Mouse (Mus musculus) liver, adult 2 months (tissue): ENCODE data around the gene Klhl22. TPM values are rescaled to one million over a fixed set of nuclear protein-coding genes. Genes with fewer than 3 reads are reported as not detected.

Experiments used
- DNase-seq: peaks from one replicate; pipeline ENCODE4 v3.0.0-alpha.2; 2011; ENCODE audit warnings: low read depth, low spot score; ENCODE audit errors: extremely low read depth
- H3K27ac ChIP-seq: fragments of 200-500 bp; replicated peaks from 2 replicates; pipeline ENCODE4 v1.5.1; 2012; ENCODE audit warnings: low read depth, mild to moderate bottlenecking, control low read depth, inconsistent platforms, low read length; ENCODE audit not compliant: insufficient read depth
- H3K27me3 ChIP-seq: fragments of 200-500 bp; 2 replicates; pipeline ENCODE4 v1.6.1; 2012; ENCODE audit warnings: mild to moderate bottlenecking, moderate library complexity, low read length, inconsistent platforms; ENCODE audit not compliant: control insufficient read depth, insufficient read depth
- H3K36me3 ChIP-seq: fragments of 200-500 bp; 2 replicates; pipeline ENCODE4 v1.6.1; 2012; ENCODE audit warnings: low read length, inconsistent platforms; ENCODE audit not compliant: control insufficient read depth, insufficient read depth
- H3K4me1 ChIP-seq: fragments of 200-500 bp; 2 replicates; pipeline ENCODE4 v1.6.1; 2011; ENCODE audit warnings: low read length; ENCODE audit not compliant: control insufficient read depth, insufficient read depth
- H3K4me3 ChIP-seq: fragments of 200-500 bp; 2 replicates; pipeline ENCODE4 v1.5.1; 2011; ENCODE audit warnings: low read depth, mild to moderate bottlenecking, control low read depth, low read length, moderate library complexity; ENCODE audit not compliant: insufficient read depth
- H3K79me2 ChIP-seq: fragments of 200-500 bp; 2 replicates; pipeline ENCODE4 v1.6.1; 2012; ENCODE audit warnings: inconsistent platforms, mild to moderate bottlenecking, low read length, moderate library complexity; ENCODE audit not compliant: control insufficient read depth, insufficient read depth
- H3K9ac ChIP-seq: fragments of 200-500 bp; 2 replicates; pipeline ENCODE4 v1.6.1; 2012; ENCODE audit warnings: low read depth, mild to moderate bottlenecking, control low read depth, inconsistent platforms, low read length
- CTCF ChIP-seq: fragments of 200-500 bp; IDR thresholded peaks from 2 replicates; pipeline ENCODE4 v1.5.1; 2011; ENCODE audit warnings: low read depth, low read length, control low read depth
- POLR2A ChIP-seq: fragments of 200-500 bp; IDR thresholded peaks from 2 replicates; pipeline ENCODE4 v1.6.1; 2011; ENCODE audit warnings: low read length, control low read depth; ENCODE audit not compliant: insufficient read depth; ENCODE audit errors: extremely low read depth
- WGBS: fragments of 180-500 bp; shearing (Covaris S2); methylation state at CpG from one replicate; pipeline ENCODE4 v1.1.7; 2018; 5-methylcytosine and 5-hydroxymethylcytosine counted together
- polyA plus RNA-seq: library from polyadenylated mRNA; depleted of rRNA; stranded (reverse); fragments of >200 nt; gene quantifications from 2 replicates; pipeline ENCODE4 v1.2.3, GENCODE M21; 2012
- total RNA-seq: library from RNA; depleted of rRNA; stranded (reverse); fragments of >200 nt; gene quantifications from 2 replicates; pipeline ENCODE4 v1.2.3, GENCODE M21; 2014

Klhl22 gene
- total and polyA plus RNA-seq, 2 experiments: 10.2 to 28.2 TPM

- H3K4me3 ChIP-seq: peak overlapping the region; percentile 75; the same call in 1 of the 2 replicates
- H3K9ac ChIP-seq: peak overlapping the region; percentile 1; the same call in 1 of the 2 replicates
- H3K27ac ChIP-seq: no peak overlapping the region
- peaks cover 5% of the 10 kb centered on the region for H3K4me1 ChIP-seq
- H3K27me3 ChIP-seq: no peaks in the 10 kb centered on the region
- WGBS: 37% methylated on average over 9 of the region's 9 CpGs
- DNase-seq: peak; percentile 20
- TF ChIP-seq CTCF (no peak), POLR2A (no peak)
- no peaks in the 10 kb centered on the region for H3K36me3 ChIP-seq
- H3K79me2 ChIP-seq: peaks cover 8% of the 10 kb centered on the region; the same call in 1 of the 2 replicates
Observed at GRCm38 (mm10) chr16:17758902-17759301, 516 bp upstream of the Klhl22 start.

DNA sequence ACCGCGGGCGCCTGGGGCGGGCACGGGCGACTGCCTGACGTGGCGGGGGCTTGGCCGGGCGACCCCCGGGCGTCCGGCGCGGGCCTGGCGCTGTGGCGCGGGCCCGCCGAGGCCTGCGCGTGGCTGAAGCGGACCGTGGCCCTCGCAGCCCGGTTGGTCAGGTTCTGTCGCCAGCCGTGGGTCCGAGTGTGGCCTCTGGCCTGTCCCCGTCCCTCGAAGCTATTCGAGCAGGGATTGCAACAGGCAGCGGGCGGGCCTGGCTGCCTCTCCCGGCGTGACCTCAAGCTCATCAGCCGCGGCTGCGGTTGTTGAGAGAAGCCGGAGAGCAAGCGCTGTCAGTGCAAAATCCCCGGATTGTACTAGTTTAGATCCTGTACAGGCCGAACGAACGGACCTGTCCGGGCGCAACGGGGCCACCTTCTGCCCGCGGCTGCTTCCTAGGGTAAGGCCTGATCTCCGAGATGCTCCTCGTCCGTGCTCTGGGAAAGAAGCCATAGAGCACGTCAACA lies 449 bp downstream of the Klhl22 start:
- H3K4me1 ChIP-seq: peaks cover 5% of the 10 kb centered on the region
- TF ChIP-seq CTCF (no peak), POLR2A (no peak)
- peak overlapping the region; percentile 89 for H3K9ac ChIP-seq
- peak; percentile 51 for DNase-seq
- peak overlapping the region; percentile 13; the same call in 1 of the 2 replicates for H3K27ac ChIP-seq
- H3K79me2 ChIP-seq: peaks cover 8% of the 10 kb centered on the region; the same call in 1 of the 2 replicates
- H3K4me3 ChIP-seq: peak overlapping the region; percentile 75
- 2% methylated on average over 54 of the region's 54 CpGs for WGBS
- no peaks in the 10 kb centered on the region for H3K27me3 ChIP-seq
- no peaks in the 10 kb centered on the region for H3K36me3 ChIP-seq

DNA sequence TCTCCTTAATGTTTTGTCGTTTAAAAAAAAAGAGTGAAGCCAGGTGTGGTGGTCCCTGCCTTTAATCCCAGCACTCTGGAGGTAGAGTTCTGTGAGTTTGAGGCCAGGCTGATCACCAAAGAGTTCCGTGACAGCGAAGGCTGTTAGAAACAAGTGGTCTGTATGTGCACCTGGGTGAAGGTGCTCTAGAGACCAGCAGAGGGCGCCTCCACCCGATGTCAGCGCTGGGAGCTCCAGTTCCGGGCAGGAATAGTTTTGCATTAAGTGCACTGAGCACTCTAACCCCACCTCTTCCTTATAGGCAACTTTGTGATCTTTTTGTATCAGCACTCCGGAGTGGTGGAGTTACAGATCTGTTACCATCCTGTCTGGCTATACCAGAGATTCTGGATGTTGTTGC lies 1.2 kb downstream of the Klhl22 start:
- peak; percentile 26 for DNase-seq
- WGBS: 48% methylated on average over 8 of the region's 8 CpGs
- peaks cover 5% of the 10 kb centered on the region for H3K4me1 ChIP-seq
- no peak overlapping the region for H3K27ac ChIP-seq
- H3K36me3 ChIP-seq: peaks cover 2% of the 10 kb centered on the region; the same call in 1 of the 2 replicates
- H3K4me3 ChIP-seq: no peak overlapping the region
- H3K27me3 ChIP-seq: no peaks in the 10 kb centered on the region
- H3K79me2 ChIP-seq: peaks cover 8% of the 10 kb centered on the region; the same call in 1 of the 2 replicates
- TF ChIP-seq POLR2A (no peak), CTCF (peak; percentile 78)
- H3K9ac ChIP-seq: no peak overlapping the region

DNA sequence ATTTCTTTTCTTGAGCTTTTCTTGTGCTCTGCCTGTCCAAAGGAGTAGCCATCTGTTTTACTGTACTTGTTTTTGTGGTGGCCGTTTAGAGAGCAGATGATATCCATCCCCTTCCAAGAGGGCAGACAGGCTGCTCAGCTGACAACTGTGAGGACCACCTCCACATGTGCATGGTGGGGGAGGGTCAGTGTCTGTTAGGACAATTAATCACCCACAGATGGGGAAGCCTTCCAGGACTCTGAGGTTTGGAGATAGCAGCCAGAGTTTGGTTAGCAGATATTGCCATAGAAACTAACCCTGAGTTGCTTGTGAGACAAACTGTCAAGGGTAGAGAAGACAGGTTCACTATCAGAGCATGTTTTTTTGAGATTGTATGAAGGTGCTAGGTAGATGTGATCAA lies 1.7 kb downstream of the Klhl22 start:
- Histone ChIP-seq H3K27ac (no peak overlapping the region), H3K36me3 (peaks cover 5% of the 10 kb centered on the region; the same call in 1 of the 2 replicates), H3K4me3 (no peak overlapping the region), H3K9ac (no peak overlapping the region), H3K4me1 (peaks cover 5% of the 10 kb centered on the region), H3K27me3 (no peaks in the 10 kb centered on the region), H3K79me2 (peaks cover 8% of the 10 kb centered on the region; the same call in 1 of the 2 replicates)
- no peak for TF ChIP-seq POLR2A
- no peak for TF ChIP-seq CTCF
- DNase-seq: no peak
- WGBS: 71% methylated on average over 1 of the region's 1 CpGs

- no peak overlapping the region for H3K27ac ChIP-seq
- no peak overlapping the region for H3K9ac ChIP-seq
- 63% methylated on average over 4 of the region's 4 CpGs for WGBS
- no peak for DNase-seq
- H3K4me1 ChIP-seq: peaks cover 4% of the 10 kb centered on the region
- H3K36me3 ChIP-seq: peaks cover 14% of the 10 kb centered on the region; the same call in 1 of the 2 replicates
- H3K4me3 ChIP-seq: no peak overlapping the region
- TF ChIP-seq CTCF: no peak
- TF ChIP-seq POLR2A: no peak
- H3K79me2 ChIP-seq: peaks cover 8% of the 10 kb centered on the region; the same call in 1 of the 2 replicates
- no peaks in the 10 kb centered on the region for H3K27me3 ChIP-seq
Observed at GRCm38 (mm10) chr16:17764108-17764511, 4.7 kb downstream of the Klhl22 start.

- peak; percentile 32 for DNase-seq
- Histone ChIP-seq H3K27ac (no peak overlapping the region), H3K9ac (no peak overlapping the region), H3K79me2 (no peaks in the 10 kb centered on the region), H3K27me3 (no peaks in the 10 kb centered on the region), H3K4me3 (no peak overlapping the region), H3K36me3 (peaks cover 21% of the 10 kb centered on the region; the same call in 1 of the 2 replicates), H3K4me1 (no peaks in the 10 kb centered on the region)
- TF ChIP-seq POLR2A: no peak
- no peak for TF ChIP-seq CTCF
- 61% methylated on average over 7 of the region's 7 CpGs for WGBS
Observed at GRCm38 (mm10) chr16:17768834-17769233, 9.4 kb downstream of the Klhl22 start.
